Mouse (Mus musculus) lung, adult 2 months (tissue): ENCODE data around the gene Crlf3. TPM values are rescaled to one million over a fixed set of nuclear protein-coding genes. Genes with fewer than 3 reads are reported as not detected.

ENCODE experiments used
- DNase-seq: peaks from one replicate; pipeline ENCODE4 v3.0.0; 2022
- H3K4me1 ChIP-seq: fragments of 200-500 bp; 2 replicates; pipeline ENCODE4 v1.6.1; 2011; ENCODE audit warnings: low read length; ENCODE audit not compliant: control insufficient read depth, insufficient read depth
- H3K4me3 ChIP-seq: fragments of 200-500 bp; replicated peaks from 2 replicates; pipeline ENCODE3; 2011; ENCODE audit warnings: low read depth, mild to moderate bottlenecking, control low read depth, low read length; ENCODE audit errors: extremely low read depth
- CTCF ChIP-seq: fragments of 200-500 bp; IDR thresholded peaks from 2 replicates; pipeline ENCODE4 v1.5.1; 2011; ENCODE audit warnings: mild to moderate bottlenecking, low read length, control low read depth; ENCODE audit not compliant: insufficient read depth
- POLR2A ChIP-seq: fragments of 200-500 bp; IDR thresholded peaks from 2 replicates; pipeline ENCODE4 v1.6.1; 2011; ENCODE audit warnings: low read depth, mild to moderate bottlenecking, control low read depth, low read length, borderline replicate concordance; ENCODE audit errors: extremely low read depth
- WGBS: fragments of 180-500 bp; shearing (Covaris S2); methylation state at CpG from one replicate; pipeline ENCODE4 v1.1.7; 2018; 5-methylcytosine and 5-hydroxymethylcytosine counted together
- polyA plus RNA-seq: library from polyadenylated mRNA; depleted of rRNA; stranded (reverse); fragments of >200 nt; gene quantifications from 2 replicates; pipeline ENCODE4 v1.2.3, GENCODE M21; 2012

The Crlf3 gene
- polyA plus RNA-seq, 1 experiment, result 26.0 TPM

DNA sequence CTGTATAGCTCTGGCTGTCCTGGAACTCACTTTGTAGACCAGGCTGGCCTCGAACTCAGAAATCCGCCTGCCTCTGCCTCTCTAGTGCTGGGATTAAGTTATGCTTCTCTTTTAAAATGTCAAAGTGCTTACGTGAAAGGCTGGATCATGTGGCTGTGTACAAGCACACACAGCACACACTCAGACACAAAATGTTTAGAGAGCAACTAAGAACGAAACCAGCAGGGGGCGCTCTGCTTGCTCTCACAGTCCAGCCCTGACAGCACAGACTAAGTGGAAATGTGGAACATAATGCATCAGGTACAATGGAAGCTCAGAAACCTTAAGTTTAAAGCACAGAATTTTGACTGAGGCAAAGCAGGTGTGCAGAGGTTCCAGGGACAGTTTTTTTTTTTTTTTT is 6.1 kb upstream of the Crlf3 start:
- DNase-seq, result peak; percentile 80
- WGBS, result 8% methylated on average over 5 of the region's 5 CpGs
- Histone ChIP-seq H3K4me1 (peaks cover 8% of the 10 kb centered on the region; the same call in 1 of the 2 replicates), H3K4me3 (no peak overlapping the region)
- no peak for TF ChIP-seq POLR2A
- peak; percentile 94 for TF ChIP-seq CTCF

DNA sequence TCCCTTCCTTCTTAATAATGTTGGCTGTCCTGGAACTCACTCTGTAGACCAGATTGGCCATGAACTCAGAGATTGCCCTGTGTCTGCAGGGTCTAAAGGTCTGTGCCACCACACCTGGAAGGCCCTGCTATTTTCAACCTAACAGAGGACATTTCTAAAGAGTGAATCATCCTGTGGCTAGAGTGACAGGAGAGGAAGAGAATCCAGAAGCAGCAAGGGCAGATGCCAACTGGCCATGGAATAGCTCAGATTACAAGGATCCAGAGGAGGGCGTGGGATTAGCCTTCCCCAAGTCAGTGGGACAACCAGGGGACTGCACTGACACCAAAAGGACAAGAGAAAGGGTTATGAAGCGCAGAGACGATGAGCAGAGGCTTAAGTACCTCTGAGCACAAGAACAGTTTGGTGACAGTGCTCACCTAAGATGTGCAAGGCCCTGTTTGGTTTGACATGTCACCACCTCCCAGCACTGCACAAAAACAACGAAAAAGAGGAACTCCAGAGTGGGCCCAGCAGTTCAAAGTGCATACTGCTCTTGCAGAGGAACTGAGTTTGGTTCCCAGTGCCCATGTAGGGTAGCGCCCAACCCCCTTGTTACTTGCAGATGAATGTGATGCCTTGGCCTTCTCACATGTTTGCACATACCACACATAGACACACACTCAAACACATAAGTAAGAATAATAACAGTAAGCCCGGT is 4.7 kb upstream of the Crlf3 start:
- TF ChIP-seq CTCF (no peak), POLR2A (no peak)
- no peak for DNase-seq
- Histone ChIP-seq H3K4me3 (no peak overlapping the region), H3K4me1 (peaks cover 11% of the 10 kb centered on the region; the same call in 1 of the 2 replicates)
- 78% methylated on average over 6 of the region's 6 CpGs for WGBS

DNA sequence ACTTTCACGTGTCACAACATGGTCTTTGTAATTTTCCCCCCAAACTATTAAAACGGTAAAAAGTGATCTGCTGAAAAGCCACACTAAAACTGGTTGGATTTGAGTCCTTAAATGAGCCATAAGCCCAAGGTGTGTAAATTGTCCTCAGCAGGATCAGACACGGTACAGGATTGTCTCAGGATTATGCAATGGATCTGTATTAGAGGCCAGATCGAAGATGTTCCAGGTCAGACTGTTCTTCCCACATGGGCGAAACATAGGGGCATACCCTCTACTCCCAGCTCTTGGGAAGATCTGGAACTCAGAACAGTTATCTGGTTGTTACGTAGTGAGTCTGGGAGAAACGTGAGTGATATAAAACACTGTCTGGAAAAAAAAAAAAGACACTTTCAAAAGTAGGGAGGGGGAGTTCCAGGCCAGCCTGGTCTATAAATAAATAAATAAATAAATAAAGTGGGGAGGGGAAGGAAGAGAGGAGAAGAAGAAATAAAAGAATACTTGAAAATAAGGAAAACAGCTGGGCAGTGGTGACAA is 1.1 kb upstream of the Crlf3 start:
- Histone ChIP-seq H3K4me1 (peaks cover 7% of the 10 kb centered on the region; the same call in 1 of the 2 replicates), H3K4me3 (no peak overlapping the region)
- 66% methylated on average over 7 of the region's 7 CpGs for WGBS
- no peak for DNase-seq
- TF ChIP-seq POLR2A (no peak), CTCF (no peak)

DNA sequence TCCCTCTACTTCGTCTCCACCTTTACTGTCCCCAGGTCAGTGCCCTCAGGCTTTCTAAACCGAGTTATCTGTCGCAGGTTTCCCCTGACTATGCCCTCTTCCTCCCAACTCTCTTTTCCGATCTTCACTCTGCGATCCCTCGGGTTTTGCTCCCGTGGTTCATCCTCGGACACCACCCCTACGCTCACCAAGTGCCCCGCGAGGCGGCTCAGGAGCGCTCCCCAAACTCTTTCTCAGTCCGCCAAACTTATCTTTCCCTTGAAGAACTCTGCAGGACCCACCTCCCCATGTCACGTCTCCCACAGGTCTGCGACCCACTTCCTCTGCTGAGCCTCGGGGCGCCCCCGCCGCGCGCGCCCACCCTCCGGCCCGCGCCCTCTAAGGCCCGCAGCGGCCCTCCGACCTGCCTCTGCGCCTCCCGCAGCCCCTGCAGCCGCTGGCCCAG is 388 bp downstream of the Crlf3 start:
- no peak for DNase-seq
- Histone ChIP-seq H3K4me3 (peak overlapping the region; percentile 95), H3K4me1 (peaks cover 6% of the 10 kb centered on the region; the same call in 1 of the 2 replicates)
- TF ChIP-seq CTCF (no peak), POLR2A (no peak)
- 1% methylated on average over 32 of the region's 32 CpGs for WGBS

DNA sequence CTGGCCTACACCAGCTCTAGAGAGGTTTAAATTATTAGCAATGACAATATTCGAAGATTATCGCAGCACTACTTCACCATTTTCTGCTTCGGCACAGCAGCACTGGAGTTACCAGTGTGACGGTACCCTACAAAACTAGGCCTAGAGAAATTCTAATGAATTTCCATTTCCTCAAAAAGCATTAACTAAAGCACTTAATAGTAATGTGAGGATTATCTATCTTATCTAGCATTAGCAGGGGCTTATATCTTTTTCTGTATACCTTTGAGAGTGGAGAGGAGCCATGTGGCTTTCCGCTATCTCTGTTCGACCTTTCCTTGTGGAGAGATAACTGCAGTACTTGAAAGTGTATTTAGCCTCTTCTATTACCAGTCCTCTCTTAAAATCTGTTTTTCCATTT is 1.0 kb downstream of the Crlf3 start:
- WGBS, result 55% methylated on average over 6 of the region's 6 CpGs
- DNase-seq, result no peak
- TF ChIP-seq POLR2A (no peak), CTCF (no peak)
- H3K4me3 ChIP-seq, result peak overlapping the region; percentile 95
- H3K4me1 ChIP-seq, result peaks cover 6% of the 10 kb centered on the region; the same call in 1 of the 2 replicates

DNA sequence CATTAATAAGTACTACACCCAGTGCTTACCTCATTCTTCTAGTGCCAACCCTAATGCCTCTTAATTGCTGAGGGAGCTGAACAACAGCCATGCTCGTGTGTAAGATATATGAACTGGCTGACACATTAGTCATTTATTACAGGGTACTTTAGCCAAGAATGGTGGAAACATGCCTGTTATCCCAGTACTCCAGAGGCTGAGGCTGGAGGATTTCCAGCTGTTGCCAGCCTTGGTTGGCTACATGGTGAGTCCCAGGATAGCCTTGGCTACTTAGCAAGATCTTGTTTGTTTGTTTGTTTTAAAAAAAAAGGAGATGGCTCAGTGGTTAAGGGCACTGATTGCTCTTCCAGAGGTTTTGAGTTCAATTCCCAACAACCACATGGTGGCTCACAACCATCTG is 2.0 kb downstream of the Crlf3 start:
- WGBS, result 22% methylated on average over 1 of the region's 1 CpGs
- no peak overlapping the region for H3K4me3 ChIP-seq
- H3K4me1 ChIP-seq, result peaks cover 9% of the 10 kb centered on the region
- TF ChIP-seq CTCF (no peak), POLR2A (no peak)
- no peak for DNase-seq

DNA sequence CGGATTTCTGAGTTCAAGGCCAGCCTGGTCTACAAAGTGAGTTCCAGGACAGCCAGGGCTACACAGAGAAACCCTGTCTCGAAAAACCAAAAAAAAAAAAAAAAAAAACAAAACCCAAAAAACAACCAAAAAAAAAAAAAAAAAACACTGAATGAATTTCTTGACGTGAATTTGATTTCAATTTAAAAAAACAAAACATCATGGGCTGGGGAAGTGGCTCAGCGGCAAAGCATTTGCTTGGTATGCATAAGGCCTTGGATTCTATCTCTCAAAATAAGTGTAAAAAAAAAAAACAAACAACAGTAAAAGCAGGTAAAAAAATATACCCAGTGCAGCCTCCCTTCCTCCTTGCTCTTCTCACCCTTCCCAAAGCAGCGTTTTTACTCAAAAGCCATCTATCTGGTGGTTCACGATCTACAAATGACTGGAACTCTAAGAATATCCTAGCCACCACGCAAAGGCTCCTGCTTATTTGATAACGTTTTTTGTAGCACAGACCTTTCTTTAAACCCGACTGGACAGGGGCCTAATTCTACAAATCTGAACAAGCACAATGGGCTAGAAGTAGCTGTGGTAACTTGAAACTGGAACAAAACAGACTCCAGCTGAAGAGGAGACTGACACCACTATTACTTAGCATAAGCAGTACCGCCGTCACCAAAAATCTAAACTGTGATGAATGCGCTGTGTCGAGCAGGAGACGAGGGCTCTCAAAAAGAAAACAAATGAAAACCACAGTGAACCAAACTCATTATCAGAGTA is 2.8 kb downstream of the Crlf3 start:
- H3K4me3 ChIP-seq, result no peak overlapping the region
- 53% methylated on average over 14 of the region's 14 CpGs for WGBS
- TF ChIP-seq POLR2A, result no peak

DNA sequence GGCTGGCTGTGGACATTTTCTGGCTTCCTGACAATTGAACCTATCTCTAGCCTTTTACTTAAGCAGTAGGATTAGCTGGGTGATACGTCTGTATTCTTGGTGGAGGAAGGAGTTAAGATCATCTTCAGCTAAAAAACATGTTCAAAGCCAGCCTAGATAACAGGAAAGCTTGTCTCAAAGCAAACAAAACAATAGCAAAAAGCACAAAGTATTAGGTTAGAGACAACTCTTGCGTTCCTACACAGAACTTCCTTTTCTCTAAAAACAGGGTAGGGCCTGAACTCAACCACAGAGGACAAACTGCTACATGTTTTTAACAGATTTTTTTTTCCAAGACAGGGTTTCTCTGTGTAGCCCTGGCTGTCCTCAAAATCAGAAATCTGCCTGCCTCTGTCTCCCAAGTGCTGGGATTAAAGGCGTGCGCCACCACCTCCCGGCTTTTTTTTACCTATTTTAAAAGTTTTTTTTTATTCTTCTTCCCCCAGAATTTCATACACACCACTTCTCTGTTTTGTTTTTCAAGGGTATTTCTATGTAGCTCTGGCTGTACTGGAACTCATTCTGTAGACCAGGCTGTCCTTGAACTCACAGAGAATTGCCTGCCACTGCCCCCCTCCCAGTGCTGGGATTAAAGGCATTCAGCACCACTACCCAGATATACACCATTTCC is 5.0 kb downstream of the Crlf3 start:
- no peak for DNase-seq
- WGBS, result 79% methylated on average over 5 of the region's 5 CpGs
- TF ChIP-seq POLR2A, result no peak
- TF ChIP-seq CTCF, result no peak
- Histone ChIP-seq H3K4me1 (peaks cover 6% of the 10 kb centered on the region), H3K4me3 (no peak overlapping the region)

More for the DNA sequence above, 2.8 kb downstream of the Crlf3 start:
- peaks cover 9% of the 10 kb centered on the region for H3K4me1 ChIP-seq
- DNase-seq, result no peak

DNA sequence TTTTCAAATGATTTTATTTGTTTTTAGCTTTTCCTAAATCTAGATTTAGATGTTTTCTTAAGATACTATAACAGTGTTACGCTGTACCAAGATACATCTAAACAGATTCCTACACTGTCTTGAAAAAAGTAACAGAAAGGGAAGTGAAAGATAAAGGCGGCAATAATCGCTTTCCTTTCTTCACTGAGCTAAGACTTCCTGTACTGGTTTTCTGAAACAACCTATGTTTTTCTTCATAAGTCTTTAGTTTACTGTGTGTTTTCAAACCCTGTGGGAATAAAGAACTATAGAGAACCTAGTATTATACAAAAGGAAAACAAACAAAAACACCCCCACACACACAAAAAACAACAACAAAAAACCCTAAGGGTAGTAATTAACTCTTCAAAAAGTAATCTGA is 8.4 kb downstream of the Crlf3 start:
- TF ChIP-seq POLR2A (no peak), CTCF (no peak)
- peaks cover 7% of the 10 kb centered on the region for H3K4me1 ChIP-seq
- DNase-seq, result no peak
- WGBS, result 51% methylated on average over 3 of the region's 3 CpGs
- H3K4me3 ChIP-seq, result no peak overlapping the region
